Mouse (Mus musculus) forebrain, postnatal 0 days (tissue): ENCODE measurements around the gene Rps6ka5. TPM values are rescaled to one million over a fixed set of nuclear protein-coding genes. Genes with fewer than 3 reads are reported as not detected.
A peak's percentile ranks its signal among the peaks of the same experiment; 100 is the strongest.

ENCODE experiments used
- ATAC-seq: fragments of 200-750 bp; cut with Nextera tagmentation; 2 replicates; pipeline ENCODE4 v1.8.0; 2017; ENCODE audit warnings: mild to moderate bottlenecking, moderate library complexity
- DNase-seq: peaks from one replicate; pipeline ENCODE4 v3.0.0-alpha.2; 2015
- H3K27ac ChIP-seq: fragments of 300-500 bp; sonication (generic); 2 replicates; pipeline ENCODE4 v1.5.1; 2014; ENCODE audit warnings: low read depth, mild to moderate bottlenecking, antibody characterized with exemption, low read length, moderate library complexity, mixed read lengths
- H3K27me3 ChIP-seq: fragments of 300-500 bp; sonication (generic); 2 replicates; pipeline ENCODE4 v1.6.1; 2014; ENCODE audit warnings: mild to moderate bottlenecking, low read length, mixed read lengths; ENCODE audit not compliant: insufficient read depth
- H3K36me3 ChIP-seq: fragments of 300-500 bp; sonication (generic); 2 replicates; pipeline ENCODE4 v1.6.1; 2014; ENCODE audit warnings: mild to moderate bottlenecking, moderate library complexity; ENCODE audit not compliant: insufficient read depth
- H3K4me1 ChIP-seq: fragments of 300-500 bp; sonication (generic); 2 replicates; pipeline ENCODE4 v1.6.1; 2014; ENCODE audit warnings: antibody characterized with exemption; ENCODE audit not compliant: insufficient read depth
- H3K4me2 ChIP-seq: fragments of 300-500 bp; sonication (generic); 2 replicates; pipeline ENCODE4 v1.6.1; 2014; ENCODE audit warnings: low read depth, mild to moderate bottlenecking, moderate library complexity
- H3K4me3 ChIP-seq: fragments of 300-500 bp; sonication (generic); 2 replicates; pipeline ENCODE4 v1.5.1; 2014; ENCODE audit warnings: low read depth, low read length, mixed read lengths
- H3K9ac ChIP-seq: fragments of 300-500 bp; sonication (generic); 2 replicates; pipeline ENCODE4 v1.6.1; 2014; ENCODE audit warnings: mild to moderate bottlenecking
- H3K9me3 ChIP-seq: fragments of 300-500 bp; sonication (generic); 2 replicates; pipeline ENCODE4 v1.6.1; 2016; ENCODE audit warnings: low read length
- CTCF ChIP-seq: sonication (generic); IDR thresholded peaks from 2 replicates; pipeline ENCODE4 v1.5.1; 2016; ENCODE audit warnings: antibody characterized with exemption, control low read depth, low read depth
- WGBS: fragments of 180-500 bp; shearing (Covaris S2); extraction: QIAGEN DNeasy Blood & Tissue Kit; methylation state at CpG from one replicate; pipeline ENCODE4 v1.1.7; 2014; 5-methylcytosine and 5-hydroxymethylcytosine counted together
- polyA plus RNA-seq: library from polyadenylated mRNA; unstranded; fragments of >200 nt; fragmentation: Nextera tagmentation; extraction: Ambion mirVana; gene quantifications from 2 replicates; pipeline ENCODE4 v1.2.1, GENCODE M21; 2015
- total RNA-seq: library from RNA; depleted of rRNA; stranded (reverse); fragments of >200 nt; gene quantifications from 2 replicates; pipeline ENCODE4 v1.2.3, GENCODE M21; 2014

Gene Rps6ka5
- total and polyA plus RNA-seq, 2 experiments from 2014 or later, result 8.7 to 29.5 TPM

DNA sequence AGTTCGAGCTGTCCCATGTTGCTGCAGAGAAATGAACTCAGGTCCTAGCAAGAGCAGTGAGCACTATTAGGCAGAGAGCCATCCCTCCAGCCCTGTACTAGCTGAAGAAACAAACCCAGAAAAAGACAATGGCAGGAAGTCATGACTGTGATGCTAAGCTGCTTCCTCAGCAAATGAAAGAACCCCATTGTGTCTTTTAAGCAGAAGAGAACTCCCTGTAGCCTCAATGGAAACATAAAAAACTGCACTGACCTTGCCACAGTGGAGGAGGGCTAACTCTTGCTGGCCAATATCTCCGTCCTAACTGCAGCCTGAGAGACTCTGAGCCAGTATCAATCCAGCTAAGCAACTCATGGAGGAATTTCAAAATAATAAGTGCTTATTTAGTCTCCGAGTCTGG is 192.8 kb downstream of the Rps6ka5 start:
- DNase-seq (no peak), ATAC-seq (no peak)
- Histone ChIP-seq H3K36me3 (no peaks in the 10 kb centered on the region), H3K4me2 (no peak overlapping the region), H3K9me3 (no peaks in the 10 kb centered on the region), H3K9ac (no peak overlapping the region), H3K27ac (peak overlapping the region; percentile 45; the same call in 1 of the 2 replicates), H3K27me3 (no peaks in the 10 kb centered on the region), H3K4me3 (no peak overlapping the region), H3K4me1 (no peaks in the 10 kb centered on the region)
- 31% methylated on average over 3 of the region's 3 CpGs for WGBS
- TF ChIP-seq CTCF, result no peak

DNA sequence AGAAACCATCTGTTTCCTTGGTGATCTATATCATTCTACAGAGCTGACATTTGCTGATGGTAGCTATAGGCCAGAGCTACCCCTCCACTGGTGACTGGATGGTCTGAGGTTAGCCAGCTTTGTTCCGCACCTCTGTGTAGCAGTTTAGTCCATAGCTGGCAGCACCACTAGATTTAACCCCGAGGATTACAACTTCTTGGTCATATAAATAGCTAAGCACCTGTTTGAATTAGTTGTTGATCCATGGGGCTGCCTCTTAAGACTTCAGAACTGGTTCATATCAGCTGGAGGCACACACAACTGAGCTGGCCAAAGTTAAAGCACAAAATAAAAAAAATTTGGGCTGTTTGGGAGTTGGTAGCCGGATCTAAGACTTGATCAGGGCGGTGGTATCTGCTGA is 193.6 kb downstream of the Rps6ka5 start:
- no peak overlapping the region for H3K4me3 ChIP-seq
- H3K4me2 ChIP-seq, result no peak overlapping the region
- no peak for DNase-seq
- no peak overlapping the region for H3K9ac ChIP-seq
- H3K4me1 ChIP-seq, result peaks cover 3% of the 10 kb centered on the region
- ATAC-seq, result no peak
- H3K27ac ChIP-seq, result no peak overlapping the region
- WGBS, result 84% methylated on average over 4 of the region's 4 CpGs
- no peaks in the 10 kb centered on the region for H3K9me3 ChIP-seq
- H3K27me3 ChIP-seq, result no peaks in the 10 kb centered on the region
- no peaks in the 10 kb centered on the region for H3K36me3 ChIP-seq
- TF ChIP-seq CTCF, result no peak

DNA sequence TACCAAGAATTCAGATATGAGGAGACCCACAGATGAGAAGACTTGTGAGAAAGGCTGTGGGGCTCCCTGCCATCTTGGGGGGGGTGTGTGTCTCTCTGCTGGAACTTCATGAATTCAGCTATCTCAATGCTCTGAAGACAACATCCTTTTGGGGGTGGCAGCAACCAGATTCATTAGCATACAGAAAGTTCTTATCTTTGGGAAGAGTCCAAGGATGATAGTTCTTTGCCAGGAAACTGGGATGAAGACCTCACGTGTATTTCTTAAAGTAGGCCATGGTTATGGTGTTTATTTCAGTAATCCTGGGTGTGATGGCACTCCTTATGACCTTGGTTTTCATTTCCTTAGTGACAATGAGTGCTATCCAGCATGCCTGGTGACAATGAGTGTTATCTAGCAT is 195.0 kb downstream of the Rps6ka5 start:
- Histone ChIP-seq H3K36me3 (no peaks in the 10 kb centered on the region), H3K27me3 (no peaks in the 10 kb centered on the region), H3K9ac (no peak overlapping the region), H3K9me3 (no peaks in the 10 kb centered on the region), H3K4me1 (peaks cover 9% of the 10 kb centered on the region), H3K27ac (no peak overlapping the region), H3K4me3 (no peak overlapping the region), H3K4me2 (no peak overlapping the region)
- TF ChIP-seq CTCF, result no peak
- DNase-seq (no peak), ATAC-seq (no peak)
- WGBS, result 70% methylated on average over 1 of the region's 1 CpGs

DNA sequence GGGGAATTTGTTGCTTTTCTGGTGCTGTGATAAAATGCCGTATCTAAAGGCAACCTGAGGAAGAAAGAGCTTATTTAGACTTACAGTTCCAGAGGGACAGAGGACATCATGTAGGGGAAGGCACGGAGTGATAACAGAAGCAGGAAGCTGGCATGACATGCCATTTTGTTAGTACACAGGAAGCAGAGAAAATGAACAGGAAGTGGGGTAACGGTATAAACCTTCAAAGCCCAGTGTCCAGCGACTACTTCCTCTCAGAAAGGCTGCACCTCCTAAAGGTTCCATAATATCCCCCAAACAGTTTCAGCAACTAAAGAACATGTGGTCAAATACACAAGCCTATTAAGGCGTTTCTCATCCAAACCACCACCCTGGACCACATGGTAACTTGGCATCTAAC is 195.9 kb downstream of the Rps6ka5 start:
- Histone ChIP-seq H3K36me3 (no peaks in the 10 kb centered on the region), H3K9me3 (no peaks in the 10 kb centered on the region), H3K4me1 (peaks cover 9% of the 10 kb centered on the region), H3K4me3 (no peak overlapping the region), H3K27me3 (no peaks in the 10 kb centered on the region), H3K9ac (no peak overlapping the region), H3K4me2 (no peak overlapping the region), H3K27ac (no peak overlapping the region)
- TF ChIP-seq CTCF, result no peak
- WGBS, result 87% methylated on average over 5 of the region's 5 CpGs
- DNase-seq (no peak), ATAC-seq (no peak)

DNA sequence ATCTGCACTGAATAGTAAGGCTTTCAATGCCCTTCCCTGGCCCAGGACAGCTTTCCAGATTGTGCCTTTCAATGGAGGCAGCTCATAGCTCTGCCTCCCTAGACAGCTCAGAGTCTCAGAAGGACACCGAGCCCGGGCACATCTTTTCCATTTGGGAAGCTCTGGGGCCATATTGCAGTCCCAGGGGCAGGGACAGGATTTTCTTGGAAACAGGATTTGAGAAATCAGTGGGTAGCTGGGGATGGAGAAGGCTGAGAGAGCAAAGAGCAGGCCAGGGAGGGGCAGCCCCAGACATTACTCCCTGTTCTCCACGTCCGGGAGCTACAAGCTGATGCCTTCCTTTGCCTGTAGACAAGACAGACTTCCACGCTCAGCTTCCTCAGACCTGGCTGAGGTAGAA is 197.1 kb downstream of the Rps6ka5 start:
- TF ChIP-seq CTCF, result no peak
- DNase-seq (no peak), ATAC-seq (no peak)
- 88% methylated on average over 5 of the region's 5 CpGs for WGBS
- Histone ChIP-seq H3K9me3 (no peaks in the 10 kb centered on the region), H3K36me3 (no peaks in the 10 kb centered on the region), H3K9ac (no peak overlapping the region), H3K4me3 (no peak overlapping the region), H3K4me1 (peaks cover 9% of the 10 kb centered on the region), H3K4me2 (no peak overlapping the region), H3K27me3 (no peaks in the 10 kb centered on the region), H3K27ac (no peak overlapping the region)

DNA sequence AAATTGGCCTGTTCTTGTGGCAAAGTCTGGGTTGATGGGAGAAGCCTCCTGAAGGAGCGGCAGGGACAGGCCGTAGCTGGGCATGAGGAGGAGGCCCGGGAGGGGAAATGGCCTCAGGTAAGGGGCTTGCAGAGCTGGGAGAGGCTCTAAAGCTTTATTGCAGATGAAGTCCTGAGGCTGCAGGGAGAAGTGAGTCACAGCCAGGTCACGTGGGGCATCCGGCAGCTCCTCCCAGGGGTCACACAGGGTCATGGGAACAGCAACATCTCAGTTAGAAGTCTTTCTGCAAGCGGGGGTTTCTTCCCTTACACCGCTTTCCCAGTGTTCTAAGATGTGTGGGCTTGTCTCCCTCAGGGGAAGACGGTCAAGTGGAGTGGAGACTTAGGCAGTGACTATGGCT is 197.6 kb downstream of the Rps6ka5 start:
- no peak overlapping the region for H3K4me3 ChIP-seq
- ATAC-seq, result no peak
- DNase-seq, result no peak
- H3K4me2 ChIP-seq, result no peak overlapping the region
- no peaks in the 10 kb centered on the region for H3K27me3 ChIP-seq
- H3K36me3 ChIP-seq, result no peaks in the 10 kb centered on the region
- H3K27ac ChIP-seq, result no peak overlapping the region
- no peak overlapping the region for H3K9ac ChIP-seq
- H3K9me3 ChIP-seq, result no peaks in the 10 kb centered on the region
- no peak for TF ChIP-seq CTCF
- H3K4me1 ChIP-seq, result peaks cover 9% of the 10 kb centered on the region
- 40% methylated on average over 8 of the region's 8 CpGs for WGBS

DNA sequence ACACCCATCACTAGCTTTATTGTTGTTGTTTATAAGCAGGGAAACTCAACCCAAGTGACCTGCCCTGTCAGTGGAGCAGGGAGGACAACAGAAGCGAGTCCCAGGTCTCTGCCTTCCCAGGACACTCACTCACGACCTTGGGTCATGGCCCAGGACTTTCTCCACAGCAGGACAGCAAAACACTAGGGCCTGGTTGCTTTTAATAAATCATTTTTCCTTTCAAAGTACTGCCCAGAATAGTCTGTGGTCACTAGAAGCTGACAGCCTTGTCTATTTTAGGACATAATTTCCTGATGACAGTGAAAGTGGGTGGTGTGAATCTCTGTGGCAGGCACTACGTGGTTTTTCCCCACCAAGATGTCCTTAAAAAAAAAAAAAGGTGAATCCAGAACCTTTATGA is 198.5 kb downstream of the Rps6ka5 start:
- H3K9ac ChIP-seq, result no peak overlapping the region
- H3K27me3 ChIP-seq, result no peaks in the 10 kb centered on the region
- H3K36me3 ChIP-seq, result no peaks in the 10 kb centered on the region
- WGBS, result 76% methylated on average over 3 of the region's 3 CpGs
- H3K4me2 ChIP-seq, result peak overlapping the region; percentile 56
- H3K27ac ChIP-seq, result no peak overlapping the region
- TF ChIP-seq CTCF, result no peak
- DNase-seq, result no peak
- ATAC-seq, result no peak
- H3K9me3 ChIP-seq, result no peaks in the 10 kb centered on the region
- peaks cover 9% of the 10 kb centered on the region for H3K4me1 ChIP-seq
- no peak overlapping the region for H3K4me3 ChIP-seq

DNA sequence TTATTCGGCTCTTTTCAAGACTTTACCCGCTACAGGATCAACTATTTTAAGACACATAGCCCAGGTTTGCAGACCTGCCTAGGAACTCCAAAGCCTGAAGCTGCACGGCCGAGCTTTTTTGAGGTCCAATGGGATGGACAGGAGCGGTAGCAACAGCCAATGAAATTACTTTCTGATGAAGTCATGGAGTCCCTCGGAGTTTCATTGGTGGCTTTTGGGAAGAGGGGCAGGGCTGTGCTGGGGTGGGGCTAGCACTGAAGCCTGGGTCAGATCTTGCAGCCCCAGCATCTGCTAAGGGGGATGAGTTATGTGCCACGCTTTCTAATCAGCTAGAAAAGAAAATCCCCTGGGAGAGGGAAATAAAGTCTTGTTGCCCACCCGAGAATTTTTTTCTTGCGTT is 199.0 kb downstream of the Rps6ka5 start:
- Histone ChIP-seq H3K27ac (no peak overlapping the region; the same call in 1 of the 2 replicates), H3K9me3 (no peaks in the 10 kb centered on the region), H3K36me3 (no peaks in the 10 kb centered on the region), H3K9ac (no peak overlapping the region), H3K4me1 (peaks cover 9% of the 10 kb centered on the region), H3K27me3 (no peaks in the 10 kb centered on the region), H3K4me2 (peak overlapping the region; percentile 56), H3K4me3 (peak overlapping the region; percentile 25)
- WGBS, result 10% methylated on average over 9 of the region's 9 CpGs
- ATAC-seq, result peak; percentile 100
- no peak for TF ChIP-seq CTCF
- DNase-seq, result peak; percentile 80
